Mouse (Mus musculus) testis, adult 2 months (tissue): ENCODE results near the gene Cyp2a22.
"Not testable (repeated sequence)": the region's sequence is repeated elsewhere in the genome, so short reads cannot be mapped to it uniquely, and the experiment has no call there.

Source experiments
- CTCF ChIP-seq: fragments of 200-500 bp; IDR thresholded peaks from 2 replicates; pipeline ENCODE4 v1.5.1; 2012; ENCODE audit warnings: low read depth, mild to moderate bottlenecking, inconsistent platforms, low read length, moderate library complexity; ENCODE audit not compliant: control insufficient read depth, insufficient read depth, insufficient replicate concordance
- POLR2A ChIP-seq: fragments of 200-500 bp; IDR thresholded peaks from 2 replicates; pipeline ENCODE4 v1.6.1; 2012; ENCODE audit warnings: low read depth, mild to moderate bottlenecking, inconsistent platforms, low read length, moderate library complexity; ENCODE audit not compliant: control insufficient read depth

- TF ChIP-seq CTCF, POLR2A: not testable (repeated sequence)
Observed at GRCm38 (mm10) chr7:26952671-26953070, 13.5 kb upstream of the Cyp2a22 start.
